Mouse (Mus musculus): Measurements from ENCODE around the gene Lancl2. TPM values are rescaled to one million over a fixed set of nuclear protein-coding genes. Genes with fewer than 3 reads are reported as not detected.

Gene Lancl2
- 22.8 and 23.1 TPM in 2 replicates for total RNA-seq (2014; fragmentation: Nextera tagmentation)
- 31.0 and 44.0 TPM in 2 replicates for total RNA-seq (2017)

- peak; percentile 5 for ATAC-seq (replicated peaks; ENCODE audit: poor library complexity, severe bottlenecking)
Observed at GRCm38 (mm10) chr6:57702376-57702742, at the start of gene Lancl2. Lancl2 (plus strand) TSS chr6:57702540.

GRCm38 (mm10) chr6:57661295-57661694 lies 41.0 kb upstream of the Lancl2 start:
- ATAC-seq (replicated peaks; ENCODE audit: poor library complexity, severe bottlenecking), result peak; percentile 61

- no peak for ATAC-seq (replicated peaks; ENCODE audit: poor library complexity, severe bottlenecking)
Observed at GRCm38 (mm10) chr6:57684156-57684555, 18.2 kb upstream of the Lancl2 start.

- ATAC-seq (replicated peaks; ENCODE audit: poor library complexity, severe bottlenecking), result peak; percentile 95
Observed at GRCm38 (mm10) chr6:57691467-57692261, 10.7 kb upstream of the Lancl2 start, which contains the start of gene Pyurf. Pyurf (minus strand) TSS chr6:57692078.

GRCm38 (mm10) chr6:57693116-57693515 lies 9.2 kb upstream of the Lancl2 start:
- no peak for ATAC-seq (replicated peaks; ENCODE audit: poor library complexity, severe bottlenecking)

GRCm38 (mm10) chr6:57701686-57702085 lies 654 bp upstream of the Lancl2 start:
- ATAC-seq (replicated peaks; ENCODE audit: poor library complexity, severe bottlenecking), result no peak

GRCm38 (mm10) chr6:57702743-57703499 lies 581 bp downstream of the Lancl2 start:
- ATAC-seq (replicated peaks; ENCODE audit: poor library complexity, severe bottlenecking), result peak; percentile 93

- no peak for ATAC-seq (replicated peaks; ENCODE audit: poor library complexity, severe bottlenecking)
Observed at GRCm38 (mm10) chr6:57703703-57704102, 1.4 kb downstream of the Lancl2 start.

- ATAC-seq (replicated peaks; ENCODE audit: poor library complexity, severe bottlenecking), result no peak
Observed at GRCm38 (mm10) chr6:57706721-57707120, 4.4 kb downstream of the Lancl2 start.

- ATAC-seq (replicated peaks; ENCODE audit: poor library complexity, severe bottlenecking), result peak; percentile 64
Observed at GRCm38 (mm10) chr6:57711726-57712125, 9.4 kb downstream of the Lancl2 start.

- ATAC-seq (replicated peaks; ENCODE audit: poor library complexity, severe bottlenecking), result no peak
Observed at GRCm38 (mm10) chr6:57721347-57721746, 19.0 kb downstream of the Lancl2 start.

GRCm38 (mm10) chr6:57742749-57743148 lies 40.4 kb downstream of the Lancl2 start:
- no peak for ATAC-seq (replicated peaks; ENCODE audit: poor library complexity, severe bottlenecking)

- peak; percentile 76 for ATAC-seq (replicated peaks; ENCODE audit: poor library complexity, severe bottlenecking)
Observed at GRCm38 (mm10) chr6:57743333-57743732, 41.0 kb downstream of the Lancl2 start.

GRCm38 (mm10) chr6:57744123-57744522 lies 41.8 kb downstream of the Lancl2 start:
- ATAC-seq (replicated peaks; ENCODE audit: poor library complexity, severe bottlenecking), result no peak

- ATAC-seq (replicated peaks; ENCODE audit: poor library complexity, severe bottlenecking), result peak; percentile 63
Observed at GRCm38 (mm10) chr6:57744974-57745747, 42.8 kb downstream of the Lancl2 start.

- no peak for ATAC-seq (replicated peaks; ENCODE audit: poor library complexity, severe bottlenecking)
Observed at GRCm38 (mm10) chr6:57745748-57746129, 43.4 kb downstream of the Lancl2 start.

- ATAC-seq (replicated peaks; ENCODE audit: poor library complexity, severe bottlenecking), result no peak
Observed at GRCm38 (mm10) chr6:57753962-57754759, 51.8 kb downstream of the Lancl2 start.

GRCm38 (mm10) chr6:57763054-57763453 lies 60.7 kb downstream of the Lancl2 start:
- ATAC-seq (replicated peaks; ENCODE audit: poor library complexity, severe bottlenecking), result no peak

- peak; percentile 76 for ATAC-seq (replicated peaks; ENCODE audit: poor library complexity, severe bottlenecking)
Observed at GRCm38 (mm10) chr6:57765095-57765878, 62.9 kb downstream of the Lancl2 start.
